Mouse (Mus musculus) layer of hippocampus, adult 9-10 months (tissue): Measurements from ENCODE around the gene Gm20388.

Experiments
- DNase-seq: peaks from one replicate; pipeline ENCODE4 v3.0.0; 2022; ENCODE audit warnings: low spot score

Gene Gm20388

GRCm38 (mm10) chr8:120962606-120963380 is 1052.2 kb downstream of the Gm20388 start:
- no peak for DNase-seq

- no peak for DNase-seq
Observed at GRCm38 (mm10) chr8:120966557-120966956, 1055.9 kb downstream of the Gm20388 start.

GRCm38 (mm10) chr8:120968308-120968707 is 1057.7 kb downstream of the Gm20388 start:
- DNase-seq: no peak

GRCm38 (mm10) chr8:120970346-120970745 is 1059.7 kb downstream of the Gm20388 start:
- no peak for DNase-seq

GRCm38 (mm10) chr8:120971691-120972469 is 1061.2 kb downstream of the Gm20388 start:
- no peak for DNase-seq

GRCm38 (mm10) chr8:120973046-120973445 is 1062.4 kb downstream of the Gm20388 start:
- no peak for DNase-seq

- no peak for DNase-seq
Observed at GRCm38 (mm10) chr8:120977131-120977530, 1066.5 kb downstream of the Gm20388 start.

- DNase-seq: no peak
Observed at GRCm38 (mm10) chr8:120979210-120979609, 1068.6 kb downstream of the Gm20388 start.

- no peak for DNase-seq
Observed at GRCm38 (mm10) chr8:120980948-120981347, 1070.3 kb downstream of the Gm20388 start.

- no peak for DNase-seq
Observed at GRCm38 (mm10) chr8:120984888-120985287, 1074.2 kb downstream of the Gm20388 start.

- DNase-seq: no peak
Observed at GRCm38 (mm10) chr8:120986022-120986421, 1075.4 kb downstream of the Gm20388 start.

GRCm38 (mm10) chr8:120993738-120994137 is 1083.1 kb downstream of the Gm20388 start:
- DNase-seq: no peak

GRCm38 (mm10) chr8:120995424-120995823 is 1084.8 kb downstream of the Gm20388 start:
- DNase-seq: no peak

GRCm38 (mm10) chr8:120996905-120997581 is 1086.4 kb downstream of the Gm20388 start:
- no peak for DNase-seq

GRCm38 (mm10) chr8:120997926-120998325 is 1087.3 kb downstream of the Gm20388 start:
- no peak for DNase-seq

- no peak for DNase-seq
Observed at GRCm38 (mm10) chr8:120998966-120999365, 1088.3 kb downstream of the Gm20388 start.

GRCm38 (mm10) chr8:121001951-121002350 is 1091.3 kb downstream of the Gm20388 start:
- DNase-seq: no peak

- no peak for DNase-seq
Observed at GRCm38 (mm10) chr8:121002871-121003539, 1092.4 kb downstream of the Gm20388 start.

- DNase-seq: no peak
Observed at GRCm38 (mm10) chr8:121003639-121004038, 1093.0 kb downstream of the Gm20388 start.

GRCm38 (mm10) chr8:121013318-121013717 is 1102.7 kb downstream of the Gm20388 start:
- no peak for DNase-seq

GRCm38 (mm10) chr8:121016621-121017020 is 1106.0 kb downstream of the Gm20388 start:
- DNase-seq: peak; percentile 20

- no peak for DNase-seq
Observed at GRCm38 (mm10) chr8:121018236-121018635, 1107.6 kb downstream of the Gm20388 start.
